Mouse (Mus musculus) retina, postnatal 7 days (tissue): Measurements from ENCODE around the gene Cyp4f13.

ENCODE experiments used
- DNase-seq: peaks from one replicate; pipeline ENCODE4 v3.0.0-alpha.2; 2012; ENCODE audit warnings: low read depth, low spot score

Gene Cyp4f13

DNA sequence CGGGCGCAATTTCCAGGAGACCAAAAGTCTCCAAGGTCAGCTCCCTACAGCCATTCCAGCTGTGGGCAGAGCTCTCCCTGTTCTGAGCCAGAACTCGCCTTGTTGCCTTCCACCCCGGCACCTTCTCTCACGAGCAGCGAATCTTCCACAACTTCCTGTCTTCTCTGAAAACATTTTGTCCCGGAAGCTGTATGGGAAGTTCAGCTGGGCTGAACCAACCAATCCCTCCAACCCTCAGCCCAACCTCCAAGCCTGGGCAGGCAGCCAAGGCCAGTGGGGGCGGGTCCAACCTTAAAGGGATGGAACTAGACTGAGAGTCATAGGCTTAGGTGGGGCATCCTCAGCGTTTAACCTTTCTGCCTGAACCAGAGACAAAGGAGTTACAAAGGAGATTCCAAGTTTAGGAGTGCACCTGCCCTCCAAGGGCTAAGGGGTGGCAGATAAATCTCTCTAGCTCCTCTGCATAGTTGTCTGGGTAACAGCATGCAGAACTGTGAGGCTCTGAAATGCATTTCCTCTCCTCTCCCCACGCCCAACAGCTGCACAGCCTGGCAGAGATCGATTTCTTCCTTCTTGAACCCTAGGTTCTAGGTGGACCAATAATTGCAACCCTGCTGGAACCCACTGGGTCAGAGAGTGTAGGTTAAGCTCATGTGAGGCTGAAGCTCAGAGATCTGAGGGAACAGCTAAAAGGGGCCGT is at the start of gene Cyp4f13:
TSS of gene Cyp4f13 (minus strand) at position 188 of the 700 bp plus-strand sequence.
- peak; percentile 84 for DNase-seq

DNA sequence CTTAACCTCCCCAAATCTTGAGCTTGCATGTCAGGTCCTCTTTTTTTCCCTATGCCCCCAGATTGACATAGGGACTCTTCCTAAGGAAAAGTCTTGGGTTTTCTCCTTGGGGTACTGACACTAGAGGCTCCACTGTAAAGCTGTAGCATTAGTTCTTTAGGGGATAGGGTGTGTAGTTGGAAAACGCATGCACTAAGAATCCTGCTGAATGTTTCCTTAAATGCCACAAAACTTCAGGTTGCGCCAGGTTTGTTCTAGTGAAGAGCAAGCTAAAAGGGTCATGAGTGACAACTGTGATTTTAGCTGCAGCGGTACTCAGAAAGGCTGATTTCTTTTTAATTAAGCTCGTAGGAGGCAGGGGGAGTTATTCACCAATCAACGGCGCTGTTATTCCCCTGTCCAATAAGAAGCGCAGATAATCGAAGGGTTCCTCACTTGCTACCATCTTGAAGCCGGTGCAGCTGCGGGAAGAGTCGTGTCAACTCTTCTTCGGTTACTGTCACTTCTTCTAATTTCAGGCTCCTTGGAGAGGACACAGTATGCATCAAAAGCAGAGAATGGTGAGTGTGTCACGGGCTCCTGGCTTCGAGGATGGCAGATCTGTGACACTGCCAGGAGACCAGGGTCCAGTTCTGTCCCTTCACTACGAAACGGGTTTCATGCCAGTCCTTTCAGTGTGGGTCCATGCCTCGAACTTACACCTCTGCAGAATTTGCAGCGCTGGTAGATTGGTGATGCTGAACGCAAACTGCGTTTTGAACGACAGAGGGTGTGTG is 45.7 kb upstream of the Cyp4f13 start, which contains the start of gene Zfp952:
TSS of gene Zfp952 (plus strand) at position 431 of the 776 bp plus-strand sequence.
- peak; percentile 85 for DNase-seq

DNA sequence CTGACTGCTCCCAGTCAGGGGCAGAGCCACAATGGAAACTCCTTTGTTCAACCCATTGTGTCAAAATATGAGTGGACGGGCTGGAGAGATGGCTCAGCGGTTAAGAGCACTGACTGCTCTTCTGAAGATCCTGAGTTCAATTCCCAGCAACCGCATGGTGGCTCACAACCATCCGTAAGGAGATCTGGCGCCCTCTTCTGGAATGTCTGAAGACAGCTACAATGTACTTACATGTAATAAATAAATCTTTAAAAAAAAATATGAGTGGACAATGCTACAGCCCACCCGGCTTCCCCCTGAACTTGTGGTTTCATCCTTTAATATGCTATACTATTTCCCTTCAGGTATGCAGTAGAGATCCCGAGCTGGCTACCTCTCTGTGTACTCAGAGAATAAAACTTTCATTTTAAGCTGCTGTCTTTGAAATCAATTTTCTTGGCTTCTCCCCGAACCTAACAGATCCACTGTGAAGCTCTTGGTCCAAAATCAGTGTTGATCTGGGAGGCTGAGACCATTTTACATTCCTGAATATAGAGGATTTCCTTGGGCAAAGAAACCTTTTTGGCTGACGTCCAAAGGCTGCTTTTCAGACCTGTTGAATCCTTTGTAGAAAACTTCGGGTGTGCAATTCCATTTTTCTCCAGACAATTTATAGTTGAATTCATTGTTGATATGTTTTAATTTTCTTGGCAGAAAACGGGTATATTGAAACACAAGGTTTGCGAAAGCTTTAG is 44.9 kb upstream of the Cyp4f13 start:
- DNase-seq, result no peak

DNA sequence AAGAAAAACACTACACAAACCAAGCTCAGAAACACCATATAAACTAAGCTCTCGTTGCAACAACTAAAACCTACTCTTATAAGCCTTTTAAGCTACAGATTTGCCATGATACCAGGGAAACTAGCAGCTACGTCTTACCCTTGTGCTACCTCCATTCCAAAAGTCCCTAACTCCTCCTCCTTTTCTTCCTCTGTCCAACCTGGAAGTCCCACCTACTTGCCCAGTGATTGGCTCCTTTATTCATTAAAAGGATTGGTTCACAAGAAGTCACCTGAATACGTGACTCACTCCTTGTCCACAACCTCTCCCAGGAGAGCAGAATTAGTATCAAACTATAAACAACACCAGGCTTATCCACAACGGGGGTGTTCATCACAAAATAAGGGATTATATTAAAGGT is 39.1 kb upstream of the Cyp4f13 start:
- no peak for DNase-seq

DNA sequence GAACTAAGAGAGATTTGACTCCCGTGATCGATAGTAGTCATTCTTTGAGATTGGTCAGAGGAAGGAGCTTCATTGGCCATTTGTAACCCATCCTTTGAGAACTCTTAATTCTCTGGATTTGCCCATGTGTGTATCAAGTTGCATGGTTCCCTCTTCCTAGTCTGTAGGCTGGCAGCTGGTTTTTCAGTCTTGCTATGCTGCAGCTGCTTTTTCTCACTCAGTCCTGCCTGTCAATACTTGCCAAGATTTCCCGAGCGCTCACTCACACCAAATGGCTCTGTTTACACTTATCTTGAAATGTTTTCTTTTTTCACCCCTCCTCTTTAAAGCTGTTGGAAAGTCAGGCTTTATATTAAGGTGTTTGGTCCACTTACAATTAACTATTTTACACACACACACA is 34.2 kb upstream of the Cyp4f13 start:
- no peak for DNase-seq

DNA sequence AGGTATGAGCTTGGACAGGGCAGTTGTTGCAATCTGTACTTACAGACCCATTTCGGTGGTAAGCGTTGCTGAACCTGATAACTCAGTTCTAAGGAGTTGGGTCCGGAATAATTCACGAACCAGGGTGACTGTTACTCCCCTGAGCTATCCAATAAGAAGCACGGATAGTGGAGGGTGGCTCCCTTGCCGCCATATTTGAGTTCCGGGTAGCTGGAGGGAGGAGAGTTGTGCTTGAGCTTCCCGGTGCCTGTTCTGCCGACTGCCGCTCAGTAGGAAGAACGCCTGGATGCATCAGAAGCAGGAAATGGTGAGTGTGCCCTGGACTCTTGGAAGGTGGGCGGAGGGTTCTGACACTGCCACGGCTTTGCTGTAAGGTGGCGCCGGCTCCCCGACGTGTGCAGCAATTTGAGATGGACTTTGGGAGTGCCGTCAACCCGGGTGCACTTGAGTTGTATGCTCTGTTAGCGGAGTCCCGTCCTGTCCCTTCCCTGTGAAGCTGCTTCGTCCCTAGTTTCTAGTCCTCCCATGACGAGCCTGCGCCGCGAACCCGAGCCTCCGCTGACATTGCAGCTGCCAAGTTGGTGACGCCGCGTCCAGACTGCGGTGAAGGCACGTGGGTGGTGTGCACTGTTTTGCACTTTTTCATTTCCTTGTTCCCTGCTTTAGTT is 18.6 kb upstream of the Cyp4f13 start, which contains the start of gene Zfp472:
TSS of gene Zfp472 (plus strand) at position 192 of the 668 bp plus-strand sequence.
- DNase-seq, result peak; percentile 89

DNA sequence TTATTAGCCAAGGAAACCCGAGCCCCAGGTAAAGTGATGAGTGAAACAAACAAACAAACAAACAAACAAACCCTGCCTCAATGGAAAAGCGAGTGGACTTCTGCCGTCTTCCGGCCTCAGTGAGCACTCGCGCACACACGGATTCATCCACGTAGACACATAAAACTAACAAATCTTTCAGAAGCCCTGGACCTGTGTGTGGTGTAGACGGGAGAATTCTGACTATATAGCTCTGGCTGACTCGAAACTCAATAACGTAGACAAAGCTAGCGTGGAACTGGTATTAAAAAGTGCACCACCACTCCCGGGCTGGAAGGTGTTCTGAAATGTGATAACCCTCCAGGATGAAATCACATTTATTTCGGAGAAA is 18.0 kb upstream of the Cyp4f13 start:
- DNase-seq, result no peak

DNA sequence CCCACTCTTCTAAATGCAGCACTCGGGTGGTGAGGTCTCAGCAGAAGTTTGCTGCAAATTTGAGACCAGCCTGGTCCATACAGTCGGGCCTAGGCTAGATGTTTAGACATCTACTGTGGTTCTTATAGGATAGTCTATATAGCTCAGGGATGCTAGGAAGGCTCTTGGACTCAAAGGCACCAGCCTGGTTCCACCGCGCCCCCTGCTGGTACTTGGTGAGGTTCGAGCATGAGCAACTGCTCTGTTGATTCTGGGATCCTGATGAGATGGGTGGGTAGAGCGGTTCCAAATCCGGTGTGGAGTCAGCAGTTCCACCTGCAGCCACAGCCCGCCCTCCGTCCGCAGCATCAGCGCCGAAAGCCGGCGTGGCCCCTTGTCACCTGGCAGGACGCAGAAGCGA is 4.2 kb upstream of the Cyp4f13 start:
- peak; percentile 71 for DNase-seq

DNA sequence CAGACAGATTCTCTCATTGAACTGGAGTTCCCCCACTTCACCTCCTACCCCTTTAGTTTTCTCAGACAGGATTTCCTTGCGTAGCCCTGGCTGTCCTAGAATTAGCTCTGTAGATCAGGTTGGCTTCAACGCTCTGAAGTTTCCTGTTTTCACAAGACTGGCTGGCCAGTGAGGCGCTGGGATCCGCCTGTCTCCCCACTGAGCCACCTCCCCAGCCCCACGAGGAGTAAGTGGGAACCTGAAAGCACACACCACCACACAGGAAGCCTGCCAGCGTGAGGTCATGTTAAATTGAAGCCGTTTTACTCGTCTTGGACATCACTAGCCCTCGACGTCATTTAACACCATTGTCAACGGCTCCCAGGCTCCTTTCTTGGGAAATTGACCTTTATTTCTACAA is 3.8 kb upstream of the Cyp4f13 start:
- DNase-seq, result no peak

DNA sequence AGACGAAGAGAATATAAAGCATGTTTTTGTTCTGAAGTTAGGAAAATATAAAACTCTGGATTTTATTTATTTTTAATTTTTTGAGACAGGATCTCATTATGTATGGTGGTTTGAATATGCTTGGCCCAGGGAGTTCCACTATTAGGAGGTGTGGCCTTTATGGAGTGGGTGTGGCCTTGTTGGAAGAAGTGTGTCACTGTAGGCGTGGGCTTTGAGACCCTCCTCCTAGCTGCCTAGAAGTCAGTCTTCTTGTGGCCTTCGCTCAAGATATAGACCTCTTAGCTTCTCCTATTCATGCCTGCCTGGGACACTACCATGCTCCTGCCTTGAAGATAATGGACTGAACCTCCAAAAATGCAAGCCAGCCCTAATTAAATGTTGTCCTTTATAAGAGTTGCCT is 2.9 kb upstream of the Cyp4f13 start:
- DNase-seq, result no peak

DNA sequence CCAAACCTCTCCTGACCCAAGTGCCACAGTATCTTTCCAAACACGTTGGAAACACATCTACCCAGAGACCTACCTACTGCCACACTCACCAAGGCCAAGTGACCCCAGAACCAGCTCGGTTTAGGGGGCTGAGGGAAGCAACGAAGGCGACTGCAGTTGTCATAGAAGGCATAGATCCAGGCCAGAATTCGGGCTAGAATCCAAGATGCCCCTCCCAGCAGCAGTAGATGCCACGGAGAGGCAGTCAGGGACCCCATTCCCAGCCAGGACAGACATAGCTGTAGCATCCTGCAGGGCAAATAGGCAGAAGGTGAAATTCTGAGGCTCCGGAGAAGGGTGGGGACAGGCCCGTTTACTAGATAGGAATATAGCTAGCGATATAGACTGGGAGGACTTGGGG is 486 bp downstream of the Cyp4f13 start:
- DNase-seq, result no peak

DNA sequence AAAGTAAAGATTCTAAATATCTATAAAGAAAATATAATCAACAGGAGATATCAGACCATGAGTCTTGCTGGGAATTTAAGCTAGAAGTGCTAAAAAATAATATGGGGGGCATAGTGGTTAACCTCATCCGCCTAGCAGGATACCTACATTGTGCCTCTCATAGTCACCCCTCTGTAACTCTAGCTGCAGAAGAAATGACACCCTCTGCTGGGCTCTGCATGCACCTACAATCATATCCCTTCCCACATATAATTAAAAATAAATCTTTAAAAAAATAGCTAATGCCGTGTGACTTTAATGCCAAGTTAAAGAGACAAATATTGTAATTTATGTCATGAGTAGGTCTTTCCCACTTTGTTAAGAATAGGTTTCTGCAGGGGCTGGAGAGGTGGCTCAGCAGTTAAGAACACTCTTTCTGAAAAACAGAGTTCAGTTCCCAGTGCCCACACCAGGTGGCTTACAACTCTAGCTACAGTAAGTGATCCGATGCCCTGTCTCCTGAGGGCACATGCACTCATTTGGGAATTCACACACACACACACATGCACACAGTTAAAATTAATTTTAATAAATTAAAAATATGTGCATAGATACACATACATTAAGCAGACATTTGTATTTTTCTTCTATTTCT is 2.7 kb downstream of the Cyp4f13 start:
- DNase-seq, result no peak

DNA sequence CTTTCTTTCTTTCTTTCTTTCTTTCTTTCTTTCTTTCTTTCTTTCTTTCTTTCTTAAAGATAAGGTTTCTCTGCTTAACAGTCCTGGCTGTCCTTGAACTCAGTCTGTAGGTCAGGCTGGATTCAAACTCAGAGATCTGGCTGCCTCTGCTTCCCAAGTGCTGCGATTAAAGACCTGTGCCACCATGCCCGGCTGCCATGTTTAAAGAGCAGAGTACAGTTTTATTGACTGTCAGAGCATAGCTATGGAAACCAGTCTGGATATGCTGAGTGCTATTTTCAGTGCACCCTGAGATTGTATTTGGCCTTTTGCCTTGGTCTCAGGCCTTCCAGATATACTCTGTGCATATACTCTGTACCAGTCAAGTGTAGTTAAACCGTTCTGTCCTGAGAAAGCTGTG is 3.5 kb downstream of the Cyp4f13 start:
- DNase-seq, result no peak

DNA sequence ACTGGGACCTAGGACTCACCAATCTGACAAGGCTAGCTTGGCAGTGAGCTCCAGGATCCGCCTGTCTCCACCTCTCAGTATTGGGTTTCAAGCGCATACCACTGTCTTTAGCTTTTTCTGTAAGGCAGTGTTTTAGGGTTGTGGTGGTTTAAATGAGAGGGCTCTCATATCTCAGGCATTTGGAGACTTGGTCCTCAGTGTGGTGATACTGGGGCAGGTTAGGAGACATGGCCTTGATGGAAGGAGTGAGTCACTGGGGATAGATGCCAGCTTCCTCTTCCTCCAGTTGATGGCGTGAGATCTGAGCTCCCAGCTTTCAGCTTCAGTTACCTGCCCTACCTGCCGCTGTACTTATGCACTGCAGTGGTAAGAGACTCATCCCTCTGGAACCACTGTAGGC is 7.4 kb downstream of the Cyp4f13 start:
- DNase-seq, result no peak

DNA sequence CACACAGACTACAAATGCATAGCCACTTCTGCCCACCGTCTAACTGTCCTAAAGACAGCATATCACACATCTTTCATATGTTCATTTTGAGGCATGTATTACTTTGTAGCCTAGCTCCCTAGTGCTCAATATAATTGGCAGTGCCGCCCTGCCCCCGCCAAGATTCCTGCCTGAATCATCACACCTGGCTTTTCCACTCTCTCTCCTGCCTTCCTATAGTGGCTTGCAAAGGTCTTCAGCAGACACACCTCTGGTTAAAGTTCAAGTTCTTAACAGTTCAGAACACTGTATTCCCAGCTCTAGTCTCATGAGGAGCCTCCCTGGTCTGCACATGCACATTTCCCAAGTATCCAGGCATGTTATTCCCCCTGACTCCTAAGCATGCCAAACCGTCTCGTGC is 19.4 kb downstream of the Cyp4f13 start:
- no peak for DNase-seq

DNA sequence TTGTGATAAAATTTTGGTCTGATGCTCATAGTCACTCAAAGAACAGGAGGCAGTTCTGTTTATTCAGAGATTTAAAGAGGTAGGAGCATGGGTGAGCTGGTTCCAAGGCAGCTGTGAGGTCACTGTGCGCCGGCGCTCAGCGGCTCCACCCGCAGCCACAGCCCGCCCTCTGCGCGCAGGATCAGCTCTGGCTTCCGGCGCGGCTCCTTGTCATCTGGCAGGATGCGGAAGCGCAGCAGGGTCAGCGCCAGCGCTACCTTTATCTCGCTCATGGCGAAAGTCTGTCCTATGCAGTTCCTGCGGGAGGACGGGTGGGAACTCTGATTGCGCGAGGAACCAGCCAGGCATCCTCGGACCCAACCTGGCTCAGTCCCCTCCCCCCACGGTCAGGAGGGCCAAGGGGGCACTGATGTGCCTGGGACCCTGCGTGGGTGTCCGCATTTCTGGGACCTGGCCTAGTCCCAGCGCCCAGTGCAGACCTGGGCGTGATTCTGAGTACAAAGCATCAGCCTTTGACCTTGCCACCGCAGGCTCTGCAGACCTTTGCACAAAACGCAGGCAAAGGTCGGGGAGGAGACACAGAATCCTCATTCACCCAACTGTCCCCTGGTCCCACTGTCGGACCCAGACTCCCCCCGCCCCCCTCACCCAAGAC is 22.4 kb downstream of the Cyp4f13 start:
- DNase-seq, result peak; percentile 68

DNA sequence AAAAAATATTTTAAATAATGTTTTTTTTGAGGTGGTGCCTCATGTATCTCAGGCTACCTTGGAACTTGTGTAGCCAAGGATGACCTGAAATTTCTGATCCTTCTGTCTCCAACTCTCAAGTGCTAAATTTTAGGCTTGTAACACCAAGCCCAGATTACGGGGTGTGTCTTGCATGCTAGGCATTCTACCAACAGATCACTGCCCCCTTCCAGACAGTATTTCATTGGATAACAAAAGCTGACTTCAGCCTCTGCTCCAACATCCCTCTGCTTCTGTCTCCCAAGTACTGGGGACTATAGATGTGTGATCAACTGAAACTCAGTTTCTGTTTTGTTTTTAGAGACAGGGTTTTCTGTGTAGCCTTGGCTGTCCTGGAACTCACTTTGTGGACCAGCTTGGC is 23.5 kb downstream of the Cyp4f13 start:
- DNase-seq, result no peak

DNA sequence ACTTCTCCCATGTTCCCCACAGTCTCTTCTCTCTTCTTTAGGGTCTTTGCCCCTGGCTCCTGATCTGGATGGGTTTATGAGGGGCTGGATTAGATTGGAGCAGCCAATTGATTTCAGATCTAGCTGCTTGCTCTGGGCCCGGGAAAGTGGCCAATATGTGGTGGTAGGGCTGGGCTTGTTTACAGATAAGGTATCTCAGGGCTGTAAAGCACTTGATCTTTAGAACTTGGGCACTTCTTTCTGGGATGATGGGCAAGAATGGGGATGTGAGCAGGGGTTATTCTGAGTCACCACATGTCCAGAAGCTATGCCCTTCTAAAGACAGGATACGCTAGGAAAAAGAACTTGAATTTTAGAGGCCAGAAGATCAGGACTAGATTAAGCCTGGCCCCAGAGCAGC is 28.1 kb downstream of the Cyp4f13 start:
- DNase-seq, result no peak

DNA sequence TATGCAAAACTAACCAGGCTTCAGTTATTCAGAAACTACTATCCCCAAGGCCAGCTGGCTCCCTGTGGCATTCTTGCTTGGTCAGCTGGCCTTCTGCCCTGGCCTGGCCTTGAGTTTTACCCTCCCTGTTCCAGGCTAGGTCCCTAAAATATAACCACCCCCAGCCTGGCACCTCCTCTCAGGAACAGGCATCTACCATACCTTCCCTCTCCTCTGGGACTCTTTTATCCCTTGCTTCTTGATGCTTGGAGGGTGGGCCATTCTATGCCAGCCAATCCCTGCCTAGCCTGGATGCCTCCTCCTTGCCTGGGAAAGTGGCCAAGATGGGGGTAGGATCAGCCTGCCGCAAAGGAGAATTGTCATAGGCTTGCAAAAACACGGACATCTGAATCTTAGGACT is 30.1 kb downstream of the Cyp4f13 start, which contains the start of gene Cyp4f14:
TSS of gene Cyp4f14 (minus strand) at position 212 of the 400 bp plus-strand sequence.
- DNase-seq, result no peak

DNA sequence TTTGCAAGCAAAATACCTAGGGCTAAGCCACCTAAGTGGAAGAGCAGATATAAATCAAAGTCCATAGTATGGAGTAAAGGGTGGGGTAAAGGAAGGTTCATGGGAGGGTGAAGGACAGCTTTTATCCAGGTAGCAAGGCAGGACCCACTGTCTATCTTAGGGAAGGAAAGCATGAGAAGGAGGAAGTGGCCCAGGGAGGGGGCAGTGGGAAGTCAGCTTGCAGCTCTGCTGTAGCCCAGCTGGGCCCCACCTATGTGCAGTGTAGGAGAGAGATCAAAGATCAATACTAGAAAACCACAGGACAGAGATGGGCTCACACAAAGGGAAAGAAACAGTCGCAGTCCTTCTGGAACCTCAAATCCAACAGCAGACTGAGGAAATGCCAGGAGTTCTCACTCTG is 31.1 kb downstream of the Cyp4f13 start:
- DNase-seq, result no peak

DNA sequence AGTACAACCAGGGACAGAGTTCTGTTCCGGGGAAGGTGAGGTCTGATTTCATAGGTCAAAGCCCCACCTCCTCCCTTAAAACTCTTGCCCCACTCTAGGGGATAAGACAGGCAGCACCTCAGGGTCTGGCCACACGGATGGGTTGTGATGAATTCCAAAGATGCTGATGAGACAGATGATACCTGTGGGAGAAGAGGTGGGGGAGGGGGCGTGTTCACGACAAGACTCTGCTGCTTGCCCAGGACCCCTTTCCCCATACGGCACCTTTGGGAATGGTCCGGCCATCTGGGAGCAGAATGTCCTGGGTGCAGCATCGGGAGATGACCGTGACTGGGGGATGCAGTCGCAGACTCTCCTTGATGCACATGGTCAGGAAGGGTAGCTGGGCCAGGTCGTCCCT is 41.0 kb downstream of the Cyp4f13 start:
- DNase-seq, result no peak
